Mouse (Mus musculus) C2C12 (cell line): ENCODE data around the gene Pabpn1l.

Source experiments
- CTCF ChIP-seq: IDR thresholded peaks from one replicate; pipeline ENCODE4 v1.5.1; 2011; ENCODE audit not compliant: control insufficient read depth, insufficient read depth, insufficient read length
- FOSL1 ChIP-seq: IDR thresholded peaks from one replicate; pipeline ENCODE4 v1.8.0; 2011; ENCODE audit warnings: mild to moderate bottlenecking, low read length; ENCODE audit not compliant: poor library complexity, insufficient read depth, severe bottlenecking
- MAX ChIP-seq: IDR thresholded peaks from one replicate; pipeline ENCODE4 v1.6.1; 2011; ENCODE audit warnings: mild to moderate bottlenecking, control low read depth
- MYOD1 ChIP-seq: IDR thresholded peaks from one replicate; pipeline ENCODE4 v1.6.1; 2011; ENCODE audit warnings: low read depth; ENCODE audit not compliant: control insufficient read depth, insufficient read length

GRCm38 (mm10) chr8:122577116-122577515 lies 45.4 kb downstream of the Pabpn1l start:
- TF ChIP-seq CTCF (no peak), FOSL1 (no peak), MAX (no peak), MYOD1 (no peak)
